Mouse (Mus musculus) G1E (cell line): Measurements from ENCODE around the gene Npas3.

Experiments used
- CTCF ChIP-seq: IDR thresholded peaks from 2 replicates; pipeline ENCODE4 v1.5.1; 2012; ENCODE audit warnings: low read depth, low read length, inconsistent platforms, mixed read lengths
- GATA2 ChIP-seq: IDR thresholded peaks from 2 replicates; pipeline ENCODE4 v1.6.1; 2012; ENCODE audit warnings: low read depth, low read length, inconsistent platforms, borderline replicate concordance

- no peak for TF ChIP-seq CTCF
- no peak for TF ChIP-seq GATA2
Measured at GRCm38 (mm10) chr12:53822881-53823280, 574.4 kb downstream of the Npas3 start.
